Mouse (Mus musculus): ENCODE results near the gene Ntrk2. TPM values are rescaled to one million over a fixed set of nuclear protein-coding genes. Genes with fewer than 3 reads are reported as not detected.

Ntrk2 gene
- polyA plus RNA-seq, 1 experiment = 3.2 TPM

DNA sequence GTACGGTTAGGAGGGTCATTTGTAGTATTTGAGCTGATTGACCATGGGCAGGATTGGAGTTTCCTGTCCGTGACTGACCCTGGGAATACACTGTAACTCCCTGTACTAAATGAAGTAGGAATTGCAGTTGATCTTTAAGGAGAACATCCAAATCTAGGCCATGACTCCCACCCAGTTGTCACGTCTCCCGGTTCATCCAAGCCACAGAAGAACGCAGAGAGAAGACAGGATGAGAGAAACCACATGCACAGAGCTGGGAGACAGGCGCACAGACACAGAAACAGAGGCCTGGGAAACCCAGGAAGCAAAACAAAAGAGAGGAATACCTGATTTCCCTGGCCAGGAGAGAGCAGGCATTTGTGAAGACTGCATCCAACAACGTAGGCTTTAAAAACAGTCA, 117.1 kb downstream of the Ntrk2 start:
- DNase-seq (ENCODE audit: low spot score) = no peak

DNA sequence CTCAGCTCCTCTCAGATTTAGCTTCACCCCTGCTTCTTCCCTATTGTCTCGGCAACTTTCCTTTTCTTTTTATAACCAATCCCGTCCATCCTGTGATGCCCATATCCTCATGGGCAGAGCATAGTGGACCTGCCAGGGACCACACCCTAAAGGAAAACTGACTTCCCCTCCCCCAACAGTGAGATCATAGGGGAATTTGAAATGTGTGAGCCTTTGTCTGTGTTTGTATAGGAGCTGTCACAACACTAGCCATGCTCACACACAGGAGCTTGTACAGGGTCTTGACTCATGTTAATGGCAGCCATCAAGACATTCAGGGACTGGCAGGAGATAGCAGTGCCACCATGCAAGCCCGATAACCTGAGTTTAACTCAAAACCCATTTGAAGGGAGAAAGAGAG, 118.1 kb downstream of the Ntrk2 start:
- DNase-seq (ENCODE audit: low spot score) = no peak

DNA sequence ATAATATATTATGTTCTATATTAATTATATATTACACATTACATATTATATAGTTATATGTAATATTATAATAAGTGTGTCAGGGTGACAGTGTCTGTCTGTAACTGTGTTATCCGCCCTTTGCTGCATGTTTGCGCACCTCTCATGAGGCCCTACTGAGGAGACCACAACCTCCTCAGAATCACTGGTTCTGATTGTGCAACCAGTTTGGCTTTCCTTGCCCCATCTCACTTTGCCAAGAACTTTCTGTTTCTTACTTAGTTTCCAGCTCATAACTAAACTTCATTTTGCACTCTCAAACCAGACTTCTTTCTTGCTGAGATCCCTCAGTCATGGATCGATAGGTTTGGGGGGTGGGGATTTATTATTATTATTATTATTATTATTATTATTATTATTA, 120.8 kb downstream of the Ntrk2 start:
- no peak for DNase-seq (ENCODE audit: low spot score)

DNA sequence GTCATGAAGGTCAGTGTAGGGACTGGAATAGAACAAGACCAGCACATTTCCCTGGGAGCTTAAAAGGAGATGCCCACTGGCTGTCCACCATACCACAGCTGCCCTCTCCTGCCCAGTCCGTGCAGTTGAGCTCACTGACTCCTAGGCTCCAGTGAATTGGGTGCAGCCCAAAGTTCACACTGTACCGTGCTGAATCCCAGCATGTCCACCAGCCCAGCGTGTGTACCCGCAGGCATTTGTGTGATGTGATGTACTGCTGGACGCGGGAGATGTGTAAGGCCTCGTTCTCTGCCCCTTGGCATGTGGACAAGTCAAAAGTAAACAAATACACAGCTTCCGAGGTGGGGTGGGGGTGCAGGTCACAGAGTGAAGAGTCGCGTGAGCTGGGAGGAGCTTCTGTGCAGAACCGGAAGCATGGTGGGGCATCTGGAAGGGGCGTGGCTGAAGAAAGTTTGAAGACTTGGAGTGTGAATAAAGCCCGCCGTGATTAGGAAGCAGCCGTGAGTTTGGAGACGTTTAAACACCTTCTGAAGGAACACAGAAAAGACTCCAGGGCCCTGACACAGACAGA, 121.4 kb downstream of the Ntrk2 start:
- DNase-seq (ENCODE audit: low spot score) = no peak

DNA sequence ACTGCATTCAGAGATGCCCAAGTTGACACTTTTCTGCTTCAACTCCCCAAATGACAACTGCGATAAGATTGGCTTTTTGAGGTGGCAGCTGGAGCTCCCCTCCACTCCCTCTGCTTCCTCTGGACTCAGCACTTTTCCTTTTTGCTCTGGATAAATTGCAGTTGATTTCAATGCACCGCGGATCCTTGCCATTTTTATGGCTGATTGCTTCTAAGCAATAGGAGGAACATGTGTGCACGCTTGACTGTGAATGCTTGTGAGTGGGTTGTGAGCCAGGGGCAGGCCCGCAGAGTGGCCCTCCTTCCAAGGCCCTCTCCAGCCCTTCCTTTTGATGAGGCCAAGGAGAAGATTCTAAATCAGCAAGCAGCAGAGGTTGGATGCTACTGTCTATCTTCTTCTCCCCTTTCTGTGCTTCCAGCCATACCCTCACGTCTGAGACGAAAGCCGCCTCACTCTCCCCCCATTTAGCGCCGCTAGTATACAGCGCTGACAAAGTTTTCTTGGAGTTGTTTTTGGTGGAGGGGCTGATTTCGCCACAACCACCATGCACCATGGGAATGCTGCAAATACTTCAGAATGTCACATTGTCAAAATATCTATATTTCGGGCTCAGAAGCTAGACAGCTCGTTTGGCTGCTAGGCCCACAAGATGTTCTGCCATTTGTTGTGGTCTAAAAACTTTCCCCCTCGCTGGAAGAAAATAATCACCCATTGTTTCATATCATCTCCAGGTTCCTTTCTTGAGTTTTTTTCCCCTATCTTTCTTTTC, 122.5 kb downstream of the Ntrk2 start:
- DNase-seq (ENCODE audit: low spot score) = no peak

DNA sequence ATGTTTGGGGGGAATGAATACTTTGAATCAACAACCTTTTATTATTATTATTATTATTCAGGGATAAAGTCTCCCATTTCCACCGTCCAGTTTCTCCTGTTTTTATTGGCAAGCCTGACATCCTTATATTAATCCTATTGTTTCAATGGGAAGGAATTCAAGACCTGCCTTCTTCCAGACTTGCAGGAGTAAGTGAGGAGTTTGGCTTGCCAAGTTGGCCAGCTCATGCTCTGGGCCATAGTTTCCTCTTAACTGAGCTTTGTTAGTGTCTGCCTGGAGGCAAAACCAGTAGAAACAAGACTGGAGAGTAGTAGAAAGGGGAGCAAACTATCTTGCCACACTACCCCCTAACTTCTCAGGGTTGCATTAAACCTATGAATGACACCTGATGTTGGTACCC, 123.8 kb downstream of the Ntrk2 start:
- DNase-seq (ENCODE audit: low spot score) = no peak

DNA sequence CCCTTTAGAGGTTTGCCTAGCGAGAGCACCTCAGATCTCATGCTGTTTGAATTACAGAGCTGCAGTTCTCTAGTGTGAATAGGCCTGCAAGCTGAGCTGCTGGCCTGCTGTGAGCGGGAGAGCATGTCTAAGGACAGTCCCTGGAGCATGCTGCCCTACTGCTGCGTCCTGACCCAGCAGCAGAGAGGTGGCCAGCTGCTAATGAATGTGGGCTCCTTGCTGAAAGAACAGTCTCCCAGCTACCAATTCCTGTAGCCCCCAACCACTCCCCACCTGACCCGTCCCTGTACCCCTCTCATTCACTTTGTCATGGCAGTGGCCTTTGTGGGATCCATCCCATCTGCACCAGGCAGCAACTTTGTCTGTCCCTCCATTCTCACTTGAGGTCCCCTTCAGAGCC, 126.8 kb downstream of the Ntrk2 start:
- no peak for DNase-seq (ENCODE audit: low spot score)

DNA sequence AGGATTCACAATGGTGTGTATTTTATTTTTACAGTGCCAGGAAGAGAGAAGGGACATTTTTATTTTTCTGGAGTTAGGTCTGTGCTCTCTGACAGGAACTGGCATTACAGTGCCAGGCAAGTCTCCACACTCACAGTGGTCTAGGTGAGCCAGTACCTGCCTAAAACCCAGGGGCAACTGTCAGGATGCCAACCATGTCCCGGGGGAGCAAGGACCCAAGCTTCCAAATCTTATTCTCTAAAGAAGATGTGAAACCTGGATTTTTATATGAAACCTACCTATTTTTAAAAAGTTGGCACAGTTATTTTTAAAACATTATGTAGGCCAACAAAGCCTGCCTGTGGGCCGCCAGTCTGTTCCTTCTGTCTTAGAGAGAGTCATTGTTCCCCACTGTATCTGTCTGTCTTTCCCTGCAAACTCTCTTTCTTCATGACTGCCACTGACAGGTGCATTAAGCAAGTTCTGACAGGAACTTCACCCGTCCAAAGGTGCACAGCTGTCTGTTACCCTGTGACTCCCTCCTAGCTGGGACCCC, 128.3 kb downstream of the Ntrk2 start:
- DNase-seq (ENCODE audit: low spot score) = no peak

DNA sequence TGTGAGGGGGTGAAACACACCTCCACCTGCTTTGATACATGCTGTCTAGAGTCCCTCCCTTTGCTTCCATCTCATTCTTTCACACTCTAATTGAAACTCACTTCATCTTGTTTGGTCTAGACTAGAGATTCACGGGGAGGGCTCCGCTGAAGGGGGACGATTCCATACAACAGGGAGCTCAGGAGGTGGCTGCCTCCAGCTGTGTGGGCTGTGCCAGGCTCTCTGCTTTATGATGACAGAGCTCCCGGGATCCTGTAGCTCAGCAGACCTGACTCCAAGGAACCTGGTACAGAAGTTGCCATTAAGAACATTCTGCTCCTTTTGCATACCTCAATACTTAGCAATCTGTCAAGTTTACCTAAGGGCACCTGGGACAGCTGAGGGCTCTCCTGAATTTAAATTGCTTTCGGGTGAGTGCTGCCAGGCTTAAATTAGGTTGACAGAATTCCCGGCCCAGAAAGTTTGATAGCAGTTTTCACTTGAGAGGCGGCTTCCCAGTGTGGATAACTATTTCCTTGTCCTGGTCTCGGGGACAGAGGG, 129.7 kb downstream of the Ntrk2 start:
- no peak for DNase-seq (ENCODE audit: low spot score)

DNA sequence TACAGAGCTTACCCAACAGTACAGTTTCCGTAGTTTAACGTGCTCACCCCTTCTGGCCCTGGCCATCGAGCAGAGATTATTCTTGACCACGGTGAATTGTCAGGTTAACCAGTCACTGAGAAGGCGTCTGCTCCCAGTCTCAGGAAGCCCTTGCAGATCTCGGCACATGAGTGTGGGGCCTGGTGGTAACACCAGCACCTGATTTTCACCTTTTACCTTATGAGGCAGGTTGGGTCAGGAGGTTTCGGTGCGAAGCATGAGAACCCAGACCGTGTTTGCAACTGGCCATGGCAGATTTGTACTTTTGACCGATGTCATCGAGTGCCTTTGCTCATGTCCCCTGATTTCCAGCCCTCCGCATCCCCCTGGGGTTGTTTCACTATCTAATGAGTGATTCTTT, 131.5 kb downstream of the Ntrk2 start:
- DNase-seq (ENCODE audit: low spot score) = no peak

DNA sequence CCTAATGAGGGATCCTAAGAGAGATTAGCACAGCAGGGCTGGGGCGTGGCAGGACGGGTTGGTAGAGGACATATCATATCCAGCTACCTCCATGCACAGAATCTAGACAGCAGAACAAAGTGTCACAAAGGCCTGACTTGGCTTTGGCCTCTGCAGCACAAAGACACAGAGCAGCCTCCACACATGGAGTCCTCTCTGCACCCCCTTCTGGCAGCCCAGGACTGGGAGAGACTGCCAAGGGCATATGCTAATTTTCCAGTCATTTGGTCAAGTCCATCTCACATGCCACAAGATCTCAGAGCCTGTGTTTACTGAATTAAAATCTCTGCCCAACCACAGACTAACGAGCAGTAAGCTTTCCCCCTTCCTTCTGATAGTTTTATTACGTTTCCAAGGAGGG, 132.1 kb downstream of the Ntrk2 start:
- DNase-seq (ENCODE audit: low spot score) = no peak

DNA sequence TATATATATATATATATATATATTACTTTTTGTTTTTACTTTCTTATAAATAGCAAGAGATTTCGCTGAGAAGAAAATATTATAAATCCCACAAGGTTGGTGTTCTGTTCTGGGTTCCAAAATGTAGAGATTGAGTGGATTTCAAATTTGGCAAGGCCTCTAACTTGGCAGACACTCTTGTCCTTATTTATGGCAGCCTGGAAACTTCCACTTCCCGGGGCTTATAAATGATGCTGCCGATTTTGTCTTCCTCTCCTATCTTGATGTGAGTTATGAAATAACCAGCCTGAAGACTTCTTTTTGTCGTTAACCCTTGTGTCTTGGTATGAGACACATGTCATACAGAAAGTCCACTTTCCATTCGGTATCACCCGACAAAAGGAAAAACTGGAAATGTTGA, 133.8 kb downstream of the Ntrk2 start:
- DNase-seq (ENCODE audit: low spot score) = no peak

DNA sequence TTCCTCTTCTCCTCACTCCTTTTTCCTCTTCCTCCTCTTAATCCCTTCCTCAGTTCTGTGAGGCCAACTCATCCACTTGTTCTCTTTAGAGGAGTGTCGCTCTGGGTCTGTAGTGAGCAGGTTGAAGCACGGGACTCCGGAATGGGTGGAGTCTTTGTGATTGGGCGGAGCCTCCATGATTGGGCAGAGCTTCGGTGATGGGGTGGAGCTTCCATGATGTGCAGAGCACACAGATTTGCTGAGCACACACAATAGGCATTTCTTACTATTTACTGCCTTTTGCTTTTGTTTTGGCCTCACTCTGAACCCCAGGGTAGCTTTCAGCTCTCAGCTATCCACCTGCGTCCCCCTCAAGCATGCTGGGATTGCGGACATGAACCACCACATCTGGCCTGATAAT, 134.4 kb downstream of the Ntrk2 start:
- DNase-seq (ENCODE audit: low spot score) = no peak

DNA sequence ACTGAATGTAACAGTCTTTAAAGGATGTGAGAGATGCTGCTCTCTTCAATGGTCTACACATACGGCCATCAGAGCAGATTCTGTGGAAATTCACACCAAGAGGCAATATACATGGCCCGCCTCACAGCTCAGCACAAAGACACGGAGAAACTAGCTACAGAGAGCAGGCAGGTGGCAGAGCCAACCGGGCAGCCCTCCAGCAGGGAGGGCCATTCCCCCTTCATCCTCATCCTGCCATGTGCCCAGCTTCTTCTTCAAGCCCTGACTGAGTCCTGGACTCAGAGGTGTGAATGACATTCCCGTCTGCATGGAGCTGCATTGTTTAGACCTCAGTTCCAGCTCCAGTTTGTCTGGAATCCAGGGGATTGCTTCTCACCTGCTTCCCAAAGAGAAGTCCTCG, 139.4 kb downstream of the Ntrk2 start:
- no peak for DNase-seq (ENCODE audit: low spot score)

DNA sequence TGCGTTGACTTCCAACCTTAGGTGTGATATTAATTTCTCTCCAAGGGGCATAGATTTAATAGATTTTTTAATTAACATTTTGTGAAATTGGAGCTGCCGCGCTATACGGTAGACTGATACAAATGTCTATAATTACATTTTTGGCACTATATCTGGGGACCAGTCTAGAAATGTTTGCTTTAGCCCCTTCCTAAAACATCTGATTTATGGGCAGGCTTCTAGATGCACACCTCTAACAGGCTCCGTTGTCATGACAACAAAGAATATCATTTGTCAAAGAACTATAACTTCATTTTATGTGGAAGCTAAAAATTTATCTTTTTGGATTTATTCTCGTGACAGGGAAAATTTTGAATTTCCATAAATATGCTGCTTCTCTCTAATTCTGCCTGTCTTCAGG, 140.2 kb downstream of the Ntrk2 start:
- DNase-seq (ENCODE audit: low spot score) = no peak

DNA sequence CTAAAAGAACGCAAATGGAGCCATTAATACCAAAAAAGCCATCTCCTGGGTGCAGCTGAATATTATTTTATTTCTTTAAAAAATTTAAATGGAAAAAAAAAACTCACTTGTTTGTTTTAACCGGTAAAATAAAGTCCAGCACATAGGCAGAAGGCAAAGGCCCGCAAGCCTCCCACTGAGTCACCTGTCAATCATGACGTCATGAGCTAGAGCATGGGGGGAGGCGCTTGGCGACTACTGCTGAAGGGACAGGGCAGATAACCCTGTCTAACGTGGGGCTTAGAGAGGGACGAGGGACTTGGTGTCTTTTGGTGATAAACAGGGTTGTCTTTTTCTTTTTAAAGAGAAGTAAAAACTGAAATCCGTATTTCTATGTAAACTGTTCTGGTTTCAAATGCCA, 140.7 kb downstream of the Ntrk2 start:
- no peak for DNase-seq (ENCODE audit: low spot score)

DNA sequence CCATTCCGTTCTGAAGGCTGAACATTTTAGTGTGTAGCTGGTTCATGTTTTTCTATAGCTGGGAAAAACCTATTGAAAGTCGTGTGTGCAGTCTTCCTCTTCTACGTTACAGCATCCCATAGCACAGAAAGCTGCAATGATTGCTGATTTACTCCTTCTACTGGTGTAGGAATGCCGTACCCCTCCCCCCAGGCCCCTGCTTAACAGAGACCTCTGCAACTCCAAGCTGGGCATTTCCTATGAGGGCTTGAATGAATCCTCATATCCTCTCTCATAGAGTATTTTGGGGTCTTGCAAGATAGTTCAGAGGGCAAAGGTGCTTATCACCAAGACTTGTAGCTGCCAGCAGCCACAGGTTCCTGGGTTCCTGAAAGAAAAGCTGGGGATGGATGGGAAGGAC, 148.0 kb downstream of the Ntrk2 start:
- DNase-seq (ENCODE audit: low spot score) = no peak

DNA sequence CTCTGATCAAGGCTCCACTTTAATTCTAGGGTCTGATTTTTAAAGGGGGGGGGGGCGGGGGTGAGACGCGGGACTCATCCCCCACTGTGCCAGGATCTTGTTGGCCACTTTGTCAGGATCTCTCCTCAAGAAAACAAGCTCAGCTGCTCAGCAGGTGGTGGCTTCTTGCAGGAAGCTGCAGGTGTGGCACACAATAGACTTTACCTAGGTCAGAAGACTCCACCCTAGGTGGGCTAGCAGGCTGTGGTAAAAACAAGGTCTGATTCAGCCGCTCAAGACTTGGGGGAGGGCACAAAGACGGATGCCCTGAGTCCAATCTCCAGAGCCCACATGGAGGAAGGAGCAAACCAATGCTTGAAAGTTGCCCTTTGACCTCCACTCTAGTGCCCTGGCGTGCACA, 148.4 kb downstream of the Ntrk2 start:
- no peak for DNase-seq (ENCODE audit: low spot score)

DNA sequence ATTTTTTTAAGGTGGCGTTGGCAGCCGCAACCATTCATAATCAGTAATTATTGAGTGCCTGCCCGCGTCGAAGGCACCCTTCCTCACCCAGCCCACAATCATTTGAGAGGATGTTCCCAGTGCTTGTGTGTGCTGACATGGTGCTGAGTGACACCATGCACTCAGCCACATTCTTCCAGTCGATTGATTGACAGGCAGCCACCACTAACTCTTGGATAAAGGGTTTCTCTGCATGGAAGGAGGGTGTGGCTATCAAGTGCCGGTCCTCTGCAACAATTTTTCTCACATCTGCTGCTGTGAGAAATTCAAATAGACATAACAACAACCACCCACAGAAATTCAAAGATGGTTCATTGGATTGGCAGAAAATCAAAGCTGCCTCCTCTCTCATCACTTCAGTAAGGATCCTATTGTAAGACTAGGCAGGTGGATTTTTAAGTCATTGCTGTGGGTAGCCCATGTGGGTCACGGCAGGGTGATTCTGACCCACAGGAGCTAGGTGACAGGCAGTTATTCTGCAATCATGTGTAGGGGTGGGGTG, 148.9 kb downstream of the Ntrk2 start:
- DNase-seq (ENCODE audit: low spot score) = no peak

DNA sequence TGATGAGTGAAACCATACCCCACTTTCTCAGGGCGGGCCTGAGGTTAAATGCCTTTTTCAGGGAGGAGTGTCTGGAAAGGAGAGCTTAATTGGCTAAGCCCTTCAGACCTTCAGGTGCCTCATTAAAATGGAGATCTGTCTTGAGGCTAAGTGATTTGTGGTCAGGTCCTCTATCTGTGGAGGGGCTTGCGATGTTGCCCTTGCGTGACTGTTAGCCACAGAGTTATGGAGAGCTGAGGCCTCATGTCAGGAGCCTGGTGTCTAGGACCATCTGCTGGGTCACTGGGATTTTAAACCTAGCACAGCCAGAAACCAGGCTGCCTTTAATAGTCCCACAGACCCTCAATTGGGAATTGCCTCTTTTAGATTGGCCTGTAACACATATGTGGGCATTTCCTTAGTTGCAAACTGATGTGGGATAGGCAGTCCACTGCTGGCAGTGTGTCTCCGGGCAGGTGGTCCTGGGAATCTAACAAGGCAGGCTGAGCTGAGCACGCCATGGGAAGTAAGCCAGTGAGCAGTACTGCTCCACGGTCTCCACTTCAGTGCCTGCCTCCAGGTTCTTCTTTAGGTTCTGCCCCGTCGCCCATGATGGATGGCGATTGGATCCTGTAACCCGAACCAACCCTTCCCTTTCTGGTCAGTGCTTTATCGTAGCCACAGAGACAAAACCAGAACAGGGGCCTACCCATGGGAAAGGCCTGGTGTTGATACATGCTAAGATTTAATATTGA, 152.0 kb downstream of the Ntrk2 start:
- no peak for DNase-seq (ENCODE audit: low spot score)

DNA sequence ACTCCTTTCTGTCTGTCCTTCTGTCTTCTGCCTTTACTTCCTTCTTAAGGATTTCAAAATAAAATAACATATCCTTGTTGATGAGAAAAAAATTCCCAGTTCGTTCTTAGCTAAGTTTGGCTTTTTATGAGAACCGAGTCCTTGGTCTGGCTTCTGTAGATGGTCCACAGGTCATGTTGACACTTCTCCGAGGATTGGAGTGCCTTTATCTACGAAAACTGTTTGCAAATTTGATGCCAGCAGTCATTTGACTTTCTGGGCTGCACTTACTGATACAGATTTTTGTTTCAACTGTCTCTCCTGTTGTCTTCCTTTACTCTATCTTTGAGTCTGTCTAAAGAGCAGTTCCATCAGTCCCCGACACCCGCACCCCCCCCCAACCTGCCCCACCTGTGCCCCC, 154.0 kb downstream of the Ntrk2 start:
- DNase-seq (ENCODE audit: low spot score) = no peak

DNA sequence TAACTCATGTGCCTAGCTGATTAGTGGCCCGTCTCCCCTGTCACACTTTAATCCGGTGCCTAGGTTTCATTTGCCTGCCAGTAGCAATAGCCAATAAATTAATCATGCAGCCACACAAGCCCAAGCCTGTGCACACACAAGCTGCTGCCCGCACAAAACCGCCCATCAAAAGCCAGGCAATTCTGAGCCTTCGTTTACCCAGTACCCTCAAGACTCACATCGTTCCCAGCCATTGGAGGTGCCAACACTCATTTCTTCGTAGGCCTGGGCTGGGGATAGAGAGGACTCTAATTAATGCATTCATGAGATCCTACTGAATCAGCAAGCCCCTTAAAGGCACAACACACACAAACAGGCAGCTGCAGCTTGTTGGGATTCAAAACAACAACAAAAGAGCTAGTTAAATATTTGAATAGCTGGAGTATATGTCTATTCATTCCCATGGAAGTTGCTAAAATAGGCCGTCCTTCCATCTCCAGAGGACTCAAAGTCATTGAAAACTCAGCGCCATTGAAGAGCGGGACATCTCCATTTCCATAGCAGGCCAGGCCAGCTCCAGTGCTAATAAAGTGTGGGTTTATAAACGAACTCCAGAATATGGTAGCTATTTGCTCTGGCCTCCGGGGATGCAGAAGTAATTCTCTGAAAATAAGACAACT, 158.5 kb downstream of the Ntrk2 start:
- DNase-seq (ENCODE audit: low spot score) = peak; percentile 37
